Mouse (Mus musculus) embryonic facial prominence, embryonic 14.5 days (tissue): ENCODE measurements around the gene Pgm2. TPM values are rescaled to one million over a fixed set of nuclear protein-coding genes. Genes with fewer than 3 reads are reported as not detected.

Experiments
- ATAC-seq: fragments of 200-750 bp; cut with Nextera tagmentation; 2 replicates; pipeline ENCODE4 v1.8.0; 2017; ENCODE audit warnings: low read depth, moderate number of reproducible peaks, moderate TSS enrichment
- DNase-seq: peaks from one replicate; pipeline ENCODE4 v3.0.0-alpha.2; 2015; ENCODE audit warnings: low spot score
- H3K27ac ChIP-seq: fragments of 300-500 bp; sonication (generic); replicated peaks from 2 replicates; pipeline ENCODE4 v1.5.1; 2014; ENCODE audit warnings: low read depth, mild to moderate bottlenecking, low read length, moderate library complexity
- H3K27me3 ChIP-seq: fragments of 300-500 bp; sonication (generic); replicated peaks from 2 replicates; pipeline ENCODE4 v1.6.1; 2014; ENCODE audit warnings: low read length; ENCODE audit not compliant: control insufficient read depth, insufficient read depth
- H3K36me3 ChIP-seq: fragments of 300-500 bp; sonication (generic); 2 replicates; pipeline ENCODE4 v1.6.1; 2014; ENCODE audit warnings: low read length, mixed read lengths; ENCODE audit not compliant: control insufficient read depth, insufficient read depth
- H3K4me1 ChIP-seq: fragments of 300-500 bp; sonication (generic); 2 replicates; pipeline ENCODE4 v1.6.1; 2014; ENCODE audit warnings: antibody characterized with exemption, low read length; ENCODE audit not compliant: control insufficient read depth, insufficient read depth
- H3K4me2 ChIP-seq: fragments of 300-500 bp; sonication (generic); 2 replicates; pipeline ENCODE4 v1.6.1; 2014; ENCODE audit warnings: low read depth, mild to moderate bottlenecking, low read length, moderate library complexity, mixed read lengths
- H3K4me3 ChIP-seq: fragments of 300-500 bp; sonication (generic); 2 replicates; pipeline ENCODE4 v1.5.1; 2014; ENCODE audit warnings: low read depth, mild to moderate bottlenecking, low read length
- H3K9ac ChIP-seq: fragments of 300-500 bp; sonication (generic); 2 replicates; pipeline ENCODE4 v1.6.1; 2014; ENCODE audit warnings: low read depth, mild to moderate bottlenecking, low read length, moderate library complexity, mixed read lengths
- H3K9me3 ChIP-seq: fragments of 300-500 bp; sonication (generic); 2 replicates; pipeline ENCODE4 v1.6.1; 2016; ENCODE audit warnings: low read length; ENCODE audit not compliant: control insufficient read depth
- WGBS: fragments of 180-500 bp; shearing (Covaris S2); extraction: QIAGEN DNeasy Blood & Tissue Kit; methylation state at CpG from one replicate; pipeline ENCODE4 v1.1.7; 2014; 5-methylcytosine and 5-hydroxymethylcytosine counted together
- polyA plus RNA-seq: library from polyadenylated mRNA; unstranded; fragments of >200 nt; fragmentation: Nextera tagmentation; extraction: Ambion mirVana; gene quantifications from 2 replicates; pipeline ENCODE4 v1.2.1, GENCODE M21; 2014

Gene Pgm2
- polyA plus RNA-seq, 1 experiment from 2014 or later = 24.5 TPM

GRCm38 (mm10) chr5:64107596-64108289, 15.0 kb downstream of the Pgm2 start:
- no peaks in the 10 kb centered on the region for H3K27me3 ChIP-seq
- H3K27ac ChIP-seq = no peak overlapping the region
- no peak overlapping the region for H3K4me3 ChIP-seq
- no peaks in the 10 kb centered on the region for H3K4me1 ChIP-seq
- no peak overlapping the region for H3K9ac ChIP-seq
- WGBS = 86% methylated on average over 11 of the region's 11 CpGs
- H3K36me3 ChIP-seq = peaks cover 56% of the 10 kb centered on the region
- H3K9me3 ChIP-seq = no peaks in the 10 kb centered on the region
- DNase-seq = no peak
- ATAC-seq = no peak
- no peak overlapping the region for H3K4me2 ChIP-seq

GRCm38 (mm10) chr5:64109217-64109616, 16.5 kb downstream of the Pgm2 start:
- no peaks in the 10 kb centered on the region for H3K9me3 ChIP-seq
- H3K4me1 ChIP-seq = no peaks in the 10 kb centered on the region
- DNase-seq (no peak), ATAC-seq (no peak)
- H3K36me3 ChIP-seq = peaks cover 64% of the 10 kb centered on the region
- no peaks in the 10 kb centered on the region for H3K27me3 ChIP-seq
- H3K4me2 ChIP-seq = no peak overlapping the region
- no peak overlapping the region for H3K9ac ChIP-seq
- 71% methylated on average over 3 of the region's 3 CpGs for WGBS
- H3K4me3 ChIP-seq = no peak overlapping the region
- H3K27ac ChIP-seq = no peak overlapping the region

- 81% methylated on average over 3 of the region's 3 CpGs for WGBS
- Histone ChIP-seq H3K4me1 (no peaks in the 10 kb centered on the region), H3K27me3 (no peaks in the 10 kb centered on the region), H3K4me2 (no peak overlapping the region), H3K4me3 (no peak overlapping the region), H3K9me3 (peaks cover 10% of the 10 kb centered on the region), H3K9ac (no peak overlapping the region), H3K27ac (no peak overlapping the region), H3K36me3 (peaks cover 82% of the 10 kb centered on the region)
- no peak for ATAC-seq
- DNase-seq = no peak
Measured at GRCm38 (mm10) chr5:64112360-64112759, 19.6 kb downstream of the Pgm2 start.

GRCm38 (mm10) chr5:64114210-64114609, 21.5 kb downstream of the Pgm2 start:
- Histone ChIP-seq H3K9ac (no peak overlapping the region), H3K4me3 (no peak overlapping the region), H3K27ac (no peak overlapping the region), H3K27me3 (no peaks in the 10 kb centered on the region), H3K4me1 (no peaks in the 10 kb centered on the region), H3K9me3 (peaks cover 10% of the 10 kb centered on the region), H3K36me3 (peaks cover 69% of the 10 kb centered on the region), H3K4me2 (no peak overlapping the region)
- 95% methylated on average over 6 of the region's 6 CpGs for WGBS
- DNase-seq = no peak
- ATAC-seq = no peak

- ATAC-seq (no peak), DNase-seq (no peak)
- Histone ChIP-seq H3K4me1 (no peaks in the 10 kb centered on the region), H3K27ac (no peak overlapping the region), H3K27me3 (no peaks in the 10 kb centered on the region), H3K36me3 (peaks cover 52% of the 10 kb centered on the region), H3K4me3 (no peak overlapping the region), H3K4me2 (no peak overlapping the region), H3K9ac (no peak overlapping the region), H3K9me3 (peaks cover 10% of the 10 kb centered on the region)
- 85% methylated on average over 1 of the region's 1 CpGs for WGBS
Measured at GRCm38 (mm10) chr5:64117191-64117590, 24.4 kb downstream of the Pgm2 start.

- Histone ChIP-seq H3K27me3 (no peaks in the 10 kb centered on the region), H3K9me3 (no peaks in the 10 kb centered on the region), H3K27ac (no peak overlapping the region), H3K4me1 (no peaks in the 10 kb centered on the region), H3K4me2 (no peak overlapping the region), H3K9ac (no peak overlapping the region), H3K36me3 (peaks cover 20% of the 10 kb centered on the region; the same call in 1 of the 2 replicates), H3K4me3 (no peak overlapping the region)
- WGBS = 82% methylated on average over 5 of the region's 5 CpGs
- ATAC-seq (no peak), DNase-seq (no peak)
Measured at GRCm38 (mm10) chr5:64125783-64126182, 33.0 kb downstream of the Pgm2 start.

GRCm38 (mm10) chr5:64131550-64131949, 38.8 kb downstream of the Pgm2 start:
- ATAC-seq (no peak), DNase-seq (no peak)
- no peak overlapping the region for H3K4me2 ChIP-seq
- no peaks in the 10 kb centered on the region for H3K27me3 ChIP-seq
- WGBS = 59% methylated on average over 5 of the region's 5 CpGs
- no peak overlapping the region for H3K4me3 ChIP-seq
- H3K27ac ChIP-seq = no peak overlapping the region
- no peaks in the 10 kb centered on the region for H3K9me3 ChIP-seq
- no peak overlapping the region for H3K9ac ChIP-seq
- peaks cover 13% of the 10 kb centered on the region; the same call in 1 of the 2 replicates for H3K36me3 ChIP-seq
- no peaks in the 10 kb centered on the region for H3K4me1 ChIP-seq

GRCm38 (mm10) chr5:64133901-64134300, 41.2 kb downstream of the Pgm2 start:
- no peak for DNase-seq
- WGBS = 82% methylated on average over 4 of the region's 4 CpGs
- Histone ChIP-seq H3K4me3 (no peak overlapping the region), H3K4me2 (no peak overlapping the region), H3K9me3 (no peaks in the 10 kb centered on the region), H3K4me1 (no peaks in the 10 kb centered on the region), H3K27me3 (no peaks in the 10 kb centered on the region), H3K9ac (no peak overlapping the region), H3K27ac (no peak overlapping the region), H3K36me3 (peaks cover 5% of the 10 kb centered on the region; the same call in 1 of the 2 replicates)
- no peak for ATAC-seq

- DNase-seq (no peak), ATAC-seq (no peak)
- no peak overlapping the region for H3K4me2 ChIP-seq
- WGBS = 62% methylated on average over 5 of the region's 5 CpGs
- no peaks in the 10 kb centered on the region for H3K9me3 ChIP-seq
- H3K27me3 ChIP-seq = no peaks in the 10 kb centered on the region
- H3K36me3 ChIP-seq = no peaks in the 10 kb centered on the region
- no peak overlapping the region for H3K4me3 ChIP-seq
- no peak overlapping the region for H3K9ac ChIP-seq
- H3K27ac ChIP-seq = no peak overlapping the region
- no peaks in the 10 kb centered on the region for H3K4me1 ChIP-seq
Measured at GRCm38 (mm10) chr5:64136325-64136724, 43.6 kb downstream of the Pgm2 start.
